Mouse (Mus musculus): ENCODE data around the gene Itgb5.

DNA sequence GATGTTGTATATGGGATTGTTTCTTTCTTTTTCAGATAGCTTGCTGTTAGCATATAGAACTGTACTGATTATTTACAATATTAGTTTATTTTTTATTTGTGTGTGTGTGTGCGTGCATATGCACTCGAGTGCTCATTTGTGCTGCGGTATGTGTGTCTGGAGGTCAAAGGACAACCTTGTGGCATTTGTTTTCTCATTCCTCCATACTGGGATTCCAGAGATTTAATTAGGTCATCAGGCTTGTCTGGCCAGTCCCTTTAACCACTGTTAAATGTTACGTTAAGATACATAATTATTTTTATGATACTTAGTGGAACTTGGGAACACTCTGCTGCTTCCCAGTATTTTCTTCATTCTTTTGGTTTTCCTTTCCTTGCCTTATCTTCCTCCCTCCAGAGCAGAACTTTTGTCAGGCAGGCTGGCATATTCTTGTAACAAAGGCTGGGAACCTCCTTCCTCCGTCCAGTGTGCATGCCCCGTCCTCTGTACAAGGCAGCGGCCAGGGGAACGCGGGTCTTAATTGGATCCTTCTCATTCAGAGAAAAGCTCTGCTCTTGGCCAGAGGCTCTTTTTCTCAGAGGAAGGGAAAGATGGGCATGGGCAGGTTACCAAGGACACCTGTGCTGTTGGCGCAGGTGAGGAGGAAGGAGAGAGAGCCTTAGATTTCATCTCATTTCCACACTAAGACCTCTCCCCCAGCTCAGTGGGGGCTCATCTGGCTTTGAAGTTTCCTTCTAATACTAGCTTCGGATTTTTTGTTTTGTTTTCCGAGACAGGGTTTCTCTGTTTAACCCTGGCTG, 12.8 kb downstream of the Itgb5 start:
- TF ChIP-seq CTCF (IDR thresholded peaks at IDR 0.05; ENCODE audit: low read depth) (no peak), EP300 (optimal IDR thresholded peaks at IDR 0.05) (no peak)
